Mouse (Mus musculus): Measurements from ENCODE around the gene Gm28635.

DNA sequence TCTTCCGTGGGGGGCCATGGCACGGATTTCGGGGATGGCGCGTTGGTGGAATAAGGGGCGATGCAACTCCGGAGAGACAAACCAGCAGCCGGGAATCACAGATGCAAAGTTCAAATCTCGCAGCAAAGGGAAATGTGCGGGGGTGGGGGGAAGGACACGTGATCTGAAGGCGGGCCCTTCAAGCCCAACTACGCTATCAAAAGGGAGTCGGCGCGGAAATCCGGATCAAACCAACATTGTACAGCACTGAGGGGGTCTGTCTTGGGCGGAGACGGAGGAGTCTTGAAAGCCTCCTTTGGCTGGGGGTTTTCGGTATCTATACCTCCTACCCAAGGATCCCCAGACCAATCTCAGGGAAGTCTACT, 7.3 kb downstream of the Gm28635 start, which contains the start of gene Selenoh:
- TF ChIP-seq CTCF (IDR thresholded peaks at IDR 0.05; ENCODE audit: low read depth), result no peak
- 0 out of 2 replicates have a peak, but pooled peaks have one; percentile 9 for TF ChIP-seq EP300 (IDR thresholded peaks at IDR 0.05; ENCODE audit: low read depth)

Data from liver, embryonic 14.5 days (tissue).